Mouse (Mus musculus) forebrain, embryonic 14.5 days (tissue): ENCODE measurements around the gene Atp1a1. TPM values are rescaled to one million over a fixed set of nuclear protein-coding genes. Genes with fewer than 3 reads are reported as not detected.
A peak's percentile ranks its signal among the peaks of the same experiment; 100 is the strongest.

Experiments
- ATAC-seq: fragments of 200-750 bp; cut with Nextera tagmentation; 2 replicates; pipeline ENCODE4 v1.8.0; 2017; ENCODE audit warnings: mild to moderate bottlenecking, moderate library complexity
- DNase-seq: peaks from one replicate; pipeline ENCODE4 v3.0.0-alpha.2; 2015; ENCODE audit warnings: low spot score
- H3K27ac ChIP-seq: fragments of 300-500 bp; sonication (generic); 2 replicates; pipeline ENCODE4 v1.5.1; 2014; ENCODE audit warnings: low read depth, mild to moderate bottlenecking, control low read depth, low read length, moderate library complexity
- H3K27me3 ChIP-seq: fragments of 300-500 bp; sonication (generic); replicated peaks from 2 replicates; pipeline ENCODE4 v1.6.1; 2014; ENCODE audit warnings: low read length, control low read depth, mixed read lengths; ENCODE audit not compliant: control insufficient read depth, insufficient read depth
- H3K36me3 ChIP-seq: fragments of 300-500 bp; sonication (generic); 2 replicates; pipeline ENCODE4 v1.6.1; 2014; ENCODE audit warnings: low read length, control low read depth; ENCODE audit not compliant: control insufficient read depth, insufficient read depth
- H3K4me1 ChIP-seq: fragments of 300-500 bp; sonication (generic); 2 replicates; pipeline ENCODE4 v1.6.1; 2014; ENCODE audit warnings: antibody characterized with exemption, low read length, control low read depth; ENCODE audit not compliant: control insufficient read depth, insufficient read depth
- H3K4me2 ChIP-seq: fragments of 300-500 bp; sonication (generic); 2 replicates; pipeline ENCODE4 v1.6.1; 2014; ENCODE audit warnings: mild to moderate bottlenecking, control low read depth, low read length
- H3K4me3 ChIP-seq: fragments of 300-500 bp; sonication (generic); 2 replicates; pipeline ENCODE4 v1.5.1; 2014; ENCODE audit warnings: low read depth, low read length, control low read depth
- H3K9ac ChIP-seq: fragments of 300-500 bp; sonication (generic); 2 replicates; pipeline ENCODE4 v1.6.1; 2014; ENCODE audit warnings: mild to moderate bottlenecking, low read length, control low read depth, moderate library complexity
- H3K9me3 ChIP-seq: fragments of 300-500 bp; sonication (generic); replicated peaks from 2 replicates; pipeline ENCODE4 v1.6.1; 2016; ENCODE audit warnings: low read length, control low read depth, mixed read lengths; ENCODE audit not compliant: control insufficient read depth
- WGBS: fragments of 180-500 bp; shearing (Covaris S2); extraction: QIAGEN DNeasy Blood & Tissue Kit; methylation state at CpG from one replicate; pipeline ENCODE4 v1.1.7; 2014; 5-methylcytosine and 5-hydroxymethylcytosine counted together
- polyA plus RNA-seq: library from polyadenylated mRNA; unstranded; fragments of >200 nt; fragmentation: Nextera tagmentation; extraction: Ambion mirVana; gene quantifications from 2 replicates; pipeline ENCODE4 v1.2.1, GENCODE M21; 2014

Gene Atp1a1
- polyA plus RNA-seq, 1 experiment from 2014 or later = 50.8 TPM

DNA sequence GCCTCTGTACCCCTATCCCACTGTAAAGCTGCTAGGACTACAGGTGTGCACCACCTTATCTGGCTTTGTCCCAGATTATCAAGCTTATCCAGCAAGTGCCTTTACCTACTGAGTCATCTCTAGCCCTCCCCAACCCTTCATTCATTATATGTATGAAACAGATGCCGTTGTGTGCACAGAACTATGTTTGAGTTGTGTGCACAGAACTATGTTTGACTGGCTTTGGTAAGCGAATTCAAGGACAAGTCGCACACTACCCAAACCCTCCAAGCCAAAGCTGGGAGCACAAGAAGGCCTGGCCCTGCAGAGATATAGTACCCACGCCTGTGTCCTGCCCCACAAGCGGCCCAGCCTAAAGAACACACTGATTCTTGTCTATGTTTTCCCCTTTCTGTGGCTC lies 42.5 kb downstream of the Atp1a1 start:
- Histone ChIP-seq H3K9ac (no peak overlapping the region), H3K4me1 (peaks cover 9% of the 10 kb centered on the region), H3K4me2 (no peak overlapping the region), H3K4me3 (no peak overlapping the region), H3K27me3 (no peaks in the 10 kb centered on the region), H3K36me3 (no peaks in the 10 kb centered on the region), H3K9me3 (no peaks in the 10 kb centered on the region), H3K27ac (no peak overlapping the region)
- DNase-seq (no peak), ATAC-seq (no peak)
- WGBS = 91% methylated on average over 5 of the region's 5 CpGs

DNA sequence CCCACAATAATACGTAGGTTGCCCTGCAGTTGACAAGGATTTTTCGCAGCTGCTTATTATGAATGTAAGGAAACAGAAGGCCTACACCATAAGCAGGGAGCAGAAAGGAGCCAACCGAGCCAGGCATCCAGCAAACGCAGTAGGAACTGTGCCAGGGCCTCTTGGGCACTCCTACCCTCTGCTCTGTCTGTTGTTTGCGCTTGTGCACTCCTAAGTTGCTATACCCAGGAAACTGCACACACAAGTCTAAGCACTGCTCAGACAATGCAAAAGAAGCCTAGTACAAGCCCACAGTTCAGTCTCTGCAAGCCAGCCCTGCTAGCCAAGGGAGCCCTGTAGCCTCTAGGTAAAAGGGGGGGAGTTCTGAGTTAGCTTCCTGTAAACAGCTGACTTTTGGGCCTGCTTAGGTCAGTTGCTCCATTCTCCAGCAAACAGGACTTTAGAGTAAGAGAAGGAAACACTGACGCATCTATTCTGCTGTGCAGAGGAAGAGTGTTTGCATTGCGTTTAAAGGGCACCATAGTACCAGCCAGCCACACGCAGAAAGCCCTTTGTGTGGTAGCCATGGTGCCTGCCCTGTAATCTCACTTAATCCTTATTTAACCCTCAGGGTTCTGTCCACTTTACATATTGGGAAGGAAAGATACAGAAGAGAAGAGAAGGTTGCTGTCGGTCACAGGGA lies 43.5 kb downstream of the Atp1a1 start:
- no peaks in the 10 kb centered on the region for H3K36me3 ChIP-seq
- no peak overlapping the region for H3K4me2 ChIP-seq
- H3K9ac ChIP-seq = no peak overlapping the region
- H3K27me3 ChIP-seq = no peaks in the 10 kb centered on the region
- H3K9me3 ChIP-seq = no peaks in the 10 kb centered on the region
- DNase-seq (peak; percentile 75), ATAC-seq (peak; percentile 73)
- WGBS = 17% methylated on average over 9 of the region's 9 CpGs
- peaks cover 9% of the 10 kb centered on the region for H3K4me1 ChIP-seq
- H3K27ac ChIP-seq = peak overlapping the region; percentile 39; the same call in 1 of the 2 replicates
- H3K4me3 ChIP-seq = no peak overlapping the region

GRCm38 (mm10) chr3:101556712-101557111 lies 47.8 kb downstream of the Atp1a1 start:
- DNase-seq (no peak), ATAC-seq (no peak)
- Histone ChIP-seq H3K27me3 (no peaks in the 10 kb centered on the region), H3K9me3 (no peaks in the 10 kb centered on the region), H3K27ac (no peak overlapping the region), H3K9ac (no peak overlapping the region), H3K4me3 (no peak overlapping the region), H3K4me1 (peaks cover 9% of the 10 kb centered on the region), H3K4me2 (no peak overlapping the region), H3K36me3 (no peaks in the 10 kb centered on the region)
- WGBS = 93% methylated on average over 2 of the region's 2 CpGs

- ATAC-seq = no peak
- Histone ChIP-seq H3K4me1 (no peaks in the 10 kb centered on the region), H3K9ac (no peak overlapping the region), H3K27me3 (no peaks in the 10 kb centered on the region), H3K36me3 (no peaks in the 10 kb centered on the region), H3K4me2 (no peak overlapping the region), H3K9me3 (no peaks in the 10 kb centered on the region), H3K27ac (no peak overlapping the region), H3K4me3 (no peak overlapping the region)
- WGBS = 79% methylated on average over 7 of the region's 7 CpGs
- no peak for DNase-seq
Observed at GRCm38 (mm10) chr3:101552621-101553620, 51.6 kb downstream of the Atp1a1 start.

- Histone ChIP-seq H3K4me1 (no peaks in the 10 kb centered on the region), H3K36me3 (no peaks in the 10 kb centered on the region), H3K9me3 (no peaks in the 10 kb centered on the region), H3K27ac (no peak overlapping the region), H3K4me2 (no peak overlapping the region), H3K9ac (no peak overlapping the region), H3K4me3 (no peak overlapping the region), H3K27me3 (no peaks in the 10 kb centered on the region)
- ATAC-seq = no peak
- 69% methylated on average over 26 of the region's 26 CpGs for WGBS
- DNase-seq = no peak
Observed at GRCm38 (mm10) chr3:101551457-101552230, 52.8 kb downstream of the Atp1a1 start.

GRCm38 (mm10) chr3:101549749-101550148 lies 54.7 kb downstream of the Atp1a1 start:
- H3K9ac ChIP-seq = no peak overlapping the region
- no peak for DNase-seq
- no peaks in the 10 kb centered on the region for H3K36me3 ChIP-seq
- no peaks in the 10 kb centered on the region for H3K27me3 ChIP-seq
- ATAC-seq = no peak
- WGBS = 82% methylated on average over 5 of the region's 5 CpGs
- H3K9me3 ChIP-seq = no peaks in the 10 kb centered on the region
- H3K27ac ChIP-seq = no peak overlapping the region
- H3K4me1 ChIP-seq = no peaks in the 10 kb centered on the region
- H3K4me2 ChIP-seq = no peak overlapping the region
- H3K4me3 ChIP-seq = no peak overlapping the region

GRCm38 (mm10) chr3:101544116-101544515 lies 60.4 kb downstream of the Atp1a1 start:
- no peak for ATAC-seq
- no peak overlapping the region for H3K9ac ChIP-seq
- no peak overlapping the region for H3K4me2 ChIP-seq
- H3K27ac ChIP-seq = no peak overlapping the region
- H3K4me1 ChIP-seq = no peaks in the 10 kb centered on the region
- H3K36me3 ChIP-seq = no peaks in the 10 kb centered on the region
- no peak overlapping the region for H3K4me3 ChIP-seq
- H3K9me3 ChIP-seq = no peaks in the 10 kb centered on the region
- DNase-seq = no peak
- 67% methylated on average over 7 of the region's 7 CpGs for WGBS
- no peaks in the 10 kb centered on the region for H3K27me3 ChIP-seq

- no peak overlapping the region for H3K27ac ChIP-seq
- H3K9me3 ChIP-seq = no peaks in the 10 kb centered on the region
- no peak overlapping the region for H3K9ac ChIP-seq
- WGBS = 62% methylated on average over 6 of the region's 6 CpGs
- ATAC-seq (no peak), DNase-seq (no peak)
- no peaks in the 10 kb centered on the region for H3K4me1 ChIP-seq
- no peak overlapping the region for H3K4me3 ChIP-seq
- H3K4me2 ChIP-seq = no peak overlapping the region
- no peaks in the 10 kb centered on the region for H3K27me3 ChIP-seq
- H3K36me3 ChIP-seq = no peaks in the 10 kb centered on the region
Observed at GRCm38 (mm10) chr3:101541571-101541970, 62.9 kb downstream of the Atp1a1 start.
